Mouse (Mus musculus): ENCODE data around the gene Akna.

The Akna gene

DNA sequence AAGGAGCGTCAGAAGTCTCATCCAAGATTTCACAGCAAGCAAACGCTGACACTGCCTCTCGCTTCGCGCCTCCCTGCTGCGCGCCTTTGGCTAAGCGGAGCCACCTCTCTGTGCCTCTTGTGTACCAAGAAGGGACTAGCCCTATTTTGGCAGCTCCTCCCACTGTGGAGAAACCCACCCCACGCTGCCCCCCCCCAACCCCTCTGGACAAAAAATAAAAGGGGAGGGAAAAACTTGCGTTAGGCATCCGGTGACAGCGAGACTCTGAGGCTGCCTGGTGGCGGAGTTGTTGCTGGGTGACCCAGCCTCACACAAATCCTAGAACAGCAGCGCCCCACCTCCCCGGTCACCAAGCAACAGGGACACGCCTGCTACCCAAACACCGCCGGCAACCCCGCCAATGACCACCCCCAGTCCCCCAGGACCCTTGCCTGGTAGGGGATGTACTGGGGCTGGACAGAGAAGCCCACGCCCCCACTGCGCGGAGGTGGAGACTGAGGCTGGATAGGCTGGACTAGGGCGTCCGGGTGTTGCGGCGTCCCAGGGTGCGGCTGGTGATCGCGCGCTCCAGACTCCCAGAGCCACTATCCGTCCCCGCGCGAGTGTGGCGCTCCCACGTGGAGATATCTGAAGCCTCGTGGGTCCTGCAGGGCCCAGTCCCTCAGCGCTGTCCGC lies 6.9 kb upstream of the Akna start:
- no peak for DNase-seq (ENCODE audit: low read depth, low spot score)

- no peak for DNase-seq (ENCODE audit: low read depth, low spot score)
These were observed 6.3 kb upstream of the Akna start for GRCm38 (mm10) chr4:63409317-63409907.

GRCm38 (mm10) chr4:63408649-63409048 lies 5.5 kb upstream of the Akna start:
- DNase-seq (ENCODE audit: low read depth, low spot score), result no peak

DNA sequence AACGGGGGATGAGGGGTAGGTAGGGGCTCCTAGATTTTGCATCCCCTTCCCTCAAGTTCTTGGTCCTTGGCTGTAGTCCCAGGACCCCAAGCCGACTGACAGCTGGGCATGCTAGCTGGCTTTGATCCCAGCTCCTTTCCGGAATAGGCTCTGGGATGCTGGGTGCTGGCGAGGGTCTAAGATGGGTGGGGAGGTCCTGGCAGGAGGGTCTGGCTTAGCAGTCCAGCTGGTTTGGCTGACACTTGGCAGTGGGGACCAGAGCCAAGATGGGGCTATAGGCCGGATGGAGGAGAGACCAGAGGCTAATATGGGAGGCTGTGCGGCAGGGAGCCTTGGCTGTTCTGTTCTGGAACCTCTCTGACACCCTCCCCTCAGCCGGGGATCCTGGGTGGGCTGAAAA lies 5.1 kb upstream of the Akna start:
- no peak for DNase-seq (ENCODE audit: low read depth, low spot score)

- DNase-seq (ENCODE audit: low read depth, low spot score), result no peak
These were observed 2.5 kb upstream of the Akna start for GRCm38 (mm10) chr4:63405683-63406082.

GRCm38 (mm10) chr4:63405051-63405450 lies 1.9 kb upstream of the Akna start:
- DNase-seq (ENCODE audit: low read depth, low spot score), result no peak

GRCm38 (mm10) chr4:63404205-63404604 lies 1.1 kb upstream of the Akna start:
- no peak for DNase-seq (ENCODE audit: low read depth, low spot score)

DNA sequence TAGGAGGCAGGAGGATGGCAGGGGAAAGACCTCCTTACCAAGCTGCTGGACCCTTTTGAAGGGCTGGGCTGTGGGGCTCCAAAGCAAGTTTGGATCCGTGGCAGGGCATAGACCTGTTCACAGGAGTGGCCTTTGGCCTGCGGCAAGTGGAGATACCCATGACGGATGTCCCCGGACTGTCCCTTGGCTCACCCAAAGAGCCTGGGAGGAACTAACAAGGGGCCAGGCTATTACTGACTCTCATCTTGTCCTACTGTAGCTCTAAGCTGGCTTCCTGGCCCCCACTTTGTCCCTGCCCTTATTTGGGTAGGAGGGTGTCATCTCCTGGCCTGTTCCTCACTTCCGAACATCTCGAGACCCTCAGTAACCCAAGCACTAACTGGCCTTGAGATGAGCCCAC lies 596 bp downstream of the Akna start:
- DNase-seq (ENCODE audit: low read depth, low spot score), result no peak

DNA sequence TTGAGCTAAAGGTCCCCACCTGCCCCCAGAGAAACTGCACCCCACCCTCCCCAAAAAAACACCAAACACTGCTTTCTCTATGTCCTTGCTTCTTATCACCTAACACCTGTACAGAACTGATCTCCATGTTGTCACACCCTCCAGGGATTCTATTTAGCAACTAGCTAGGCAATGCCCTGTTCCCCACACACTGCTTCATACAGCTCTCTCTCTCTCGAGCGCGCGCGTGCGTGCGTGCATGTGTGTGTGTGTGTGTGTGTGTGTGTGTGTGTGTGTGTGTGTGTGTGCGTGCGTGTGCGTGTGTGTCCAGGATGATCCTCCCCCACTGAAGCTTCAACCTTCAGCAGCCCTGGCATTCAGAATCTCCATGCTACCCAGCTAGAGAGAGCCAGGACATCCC lies 1.1 kb downstream of the Akna start:
- no peak for DNase-seq (ENCODE audit: low read depth, low spot score)

DNA sequence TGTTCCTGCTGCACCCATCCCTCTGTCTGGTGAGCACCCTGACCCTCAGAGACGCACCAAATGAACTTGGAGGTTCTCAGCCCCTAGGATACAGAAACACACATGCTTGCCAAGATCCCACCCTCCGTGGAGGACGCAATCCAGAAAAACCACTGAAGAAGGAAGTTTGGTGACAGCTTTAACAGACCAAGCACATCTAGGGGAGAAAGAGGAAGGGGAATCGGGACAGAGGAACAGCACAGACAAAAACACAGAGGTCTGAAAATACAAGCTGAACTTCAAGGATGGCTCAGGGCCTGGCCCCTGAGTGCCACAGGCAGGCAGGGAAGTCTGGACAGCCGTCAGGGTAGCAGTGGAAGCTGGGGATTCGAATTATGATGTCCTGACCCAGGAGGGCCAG lies 1.5 kb downstream of the Akna start:
- DNase-seq (ENCODE audit: low read depth, low spot score), result no peak

DNA sequence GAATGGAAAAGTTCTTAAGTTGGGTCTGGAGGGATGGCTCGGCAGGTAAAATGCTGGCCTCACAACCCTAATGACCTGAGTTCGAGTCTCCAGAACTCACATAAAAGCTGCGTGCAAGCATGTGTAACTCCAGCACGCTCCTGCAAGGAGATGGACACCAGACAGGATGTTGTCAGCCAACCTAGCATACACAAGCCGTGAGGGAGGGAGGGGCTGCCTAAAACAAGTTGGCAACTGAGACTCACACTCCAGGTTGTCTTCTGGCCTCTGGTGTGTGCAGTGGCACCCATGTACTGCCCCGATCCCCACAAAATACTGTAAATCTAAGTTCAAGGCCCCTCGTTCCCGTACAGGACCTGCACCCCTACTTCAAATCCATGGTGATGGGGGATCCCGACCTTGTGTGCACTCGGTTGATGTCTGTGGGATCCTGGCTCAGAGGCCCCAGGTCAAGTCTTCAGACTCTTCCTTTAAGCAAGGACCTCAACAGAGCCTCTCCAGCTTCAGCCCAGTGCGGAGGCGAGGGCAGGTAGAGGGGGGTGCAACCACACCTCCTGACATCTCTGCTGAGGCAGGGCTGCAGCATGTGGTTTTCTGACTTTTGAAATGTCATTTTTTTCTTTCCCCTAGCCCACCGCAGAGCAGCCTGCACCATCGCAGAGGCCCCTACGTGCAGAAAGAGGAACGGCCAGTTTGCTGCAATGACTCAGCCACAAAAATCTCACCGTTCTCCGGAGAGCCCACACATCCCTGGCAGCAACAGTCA lies 2.4 kb downstream of the Akna start:
- DNase-seq (ENCODE audit: low read depth, low spot score), result no peak

DNA sequence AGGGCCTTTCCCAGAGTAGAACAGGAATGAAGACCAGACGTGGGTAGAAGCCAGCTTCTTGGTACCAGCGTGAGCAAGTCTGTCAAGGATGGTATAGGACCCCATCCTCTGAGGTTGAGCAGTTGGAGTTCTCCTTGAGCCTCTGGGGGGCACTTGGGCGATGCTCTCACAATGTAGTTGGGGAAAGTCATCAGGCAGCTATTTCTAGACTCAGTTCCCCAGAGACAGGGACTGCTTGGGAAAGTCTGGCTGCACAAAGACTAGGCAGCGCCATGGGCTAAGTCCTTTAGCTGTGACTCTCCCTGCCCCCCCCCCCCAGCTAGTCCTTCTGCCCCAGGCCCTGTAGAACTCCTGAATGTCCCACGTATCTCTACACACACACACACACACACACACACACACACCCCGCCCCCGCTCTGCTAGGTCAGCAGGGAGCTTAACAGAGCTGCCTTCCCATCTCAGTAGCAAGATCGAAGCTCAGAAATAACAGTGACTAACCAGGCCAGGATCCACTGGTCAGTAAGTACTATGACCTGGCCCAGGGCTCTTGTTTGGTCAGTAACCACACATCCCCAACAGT lies 3.4 kb downstream of the Akna start:
- no peak for DNase-seq (ENCODE audit: low read depth, low spot score)

- DNase-seq (ENCODE audit: low read depth, low spot score), result no peak
These were observed 4.1 kb downstream of the Akna start for GRCm38 (mm10) chr4:63398854-63399609.

GRCm38 (mm10) chr4:63397981-63398537 lies 5.1 kb downstream of the Akna start:
- no peak for DNase-seq (ENCODE audit: low read depth, low spot score)

DNA sequence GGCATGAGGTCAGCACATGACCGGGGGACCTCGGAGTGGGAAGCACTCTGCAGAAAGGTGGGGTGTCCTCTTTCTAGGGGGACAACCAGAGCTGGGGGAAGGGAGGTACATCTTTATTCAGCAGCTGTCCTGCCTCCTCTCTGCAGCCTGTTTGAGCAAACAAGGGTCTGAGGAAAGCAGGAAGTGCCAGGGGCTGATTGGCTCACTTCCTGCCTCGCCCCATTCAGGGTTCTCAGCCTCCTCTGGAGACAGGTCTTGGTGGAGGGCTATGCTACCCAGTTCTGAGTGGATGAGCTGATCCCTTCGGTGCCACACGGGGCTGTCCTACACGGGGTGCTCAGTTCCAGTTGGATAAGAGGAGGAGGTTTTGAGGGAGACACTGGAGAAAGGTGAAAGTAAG lies 11.8 kb downstream of the Akna start:
- no peak for DNase-seq (ENCODE audit: low read depth, low spot score)

DNA sequence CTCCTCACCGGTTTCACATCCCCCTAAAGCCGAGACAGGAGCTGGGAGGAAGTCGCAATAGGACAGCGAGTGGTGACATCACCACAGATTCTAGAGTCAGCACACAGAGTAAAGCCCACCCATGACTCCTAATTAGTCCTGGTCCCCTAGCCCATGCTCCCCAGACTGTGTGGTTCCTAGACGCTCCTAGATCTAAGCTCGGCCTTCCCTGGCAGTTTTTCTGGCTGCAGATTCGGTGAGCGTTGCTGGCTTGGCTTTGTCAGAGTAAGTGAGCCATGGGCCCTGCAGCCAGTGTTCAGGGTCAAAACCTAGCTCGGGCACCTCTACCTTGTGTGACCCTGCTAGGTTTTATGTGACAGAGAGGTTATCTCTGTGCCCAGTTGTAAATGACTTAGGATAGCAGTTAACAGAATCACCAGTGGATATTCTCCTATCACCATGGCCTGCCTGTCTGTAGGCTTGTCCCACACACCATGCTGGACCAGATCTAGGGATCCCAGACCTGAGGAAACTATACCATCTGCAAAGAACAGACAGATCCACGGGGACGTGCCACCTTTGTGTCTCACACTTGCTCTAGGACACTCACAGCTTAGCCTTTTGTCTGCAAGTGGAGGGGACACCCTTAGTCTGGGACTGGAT lies 13.1 kb downstream of the Akna start:
- DNase-seq (ENCODE audit: low read depth, low spot score), result no peak

DNA sequence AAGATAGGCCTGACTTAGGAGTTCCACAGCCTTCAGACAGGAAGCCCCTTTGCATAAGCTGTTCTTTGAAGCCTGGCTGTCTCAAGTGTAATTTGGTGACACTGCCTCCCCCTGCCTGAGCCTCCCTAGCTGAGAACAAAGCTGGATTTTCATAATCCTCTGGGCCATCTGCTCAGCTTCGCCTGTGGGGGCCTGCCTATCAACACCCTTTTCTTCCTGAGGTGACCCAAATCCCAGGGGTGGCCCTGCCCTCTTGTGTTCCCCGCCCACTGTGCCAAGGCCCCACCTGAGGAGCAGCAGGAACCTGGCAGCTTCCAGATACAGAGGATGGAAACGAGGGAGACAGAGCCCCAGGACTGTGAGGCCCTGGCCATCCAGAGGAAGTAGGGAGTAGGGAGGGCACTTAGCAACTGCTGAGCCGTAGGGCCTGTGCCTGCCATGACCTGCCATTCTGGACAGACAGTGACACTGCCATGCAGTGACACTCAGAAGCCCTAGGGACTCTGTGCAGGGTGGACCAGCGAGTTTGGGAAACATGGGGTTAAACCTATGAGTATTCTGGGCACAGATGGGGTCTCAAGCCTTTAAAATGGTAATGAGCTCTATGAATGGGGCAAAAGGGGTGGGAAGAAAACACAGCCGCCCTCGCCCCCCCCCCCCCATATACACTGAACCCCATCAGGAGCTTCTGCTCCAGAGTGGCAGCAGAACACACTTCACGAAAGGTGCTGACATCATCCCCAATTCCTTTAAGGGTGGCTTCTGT lies 13.8 kb downstream of the Akna start:
- no peak for DNase-seq (ENCODE audit: low read depth, low spot score)

GRCm38 (mm10) chr4:63388029-63388428 lies 15.1 kb downstream of the Akna start:
- DNase-seq (ENCODE audit: low read depth, low spot score), result no peak

- DNase-seq (ENCODE audit: low read depth, low spot score), result no peak
These were observed 17.4 kb downstream of the Akna start for GRCm38 (mm10) chr4:63385784-63386183.

GRCm38 (mm10) chr4:63385253-63385652 lies 17.9 kb downstream of the Akna start:
- DNase-seq (ENCODE audit: low read depth, low spot score), result no peak
